In genomic region chr5:136403565-136403961, GRCm38 (mm10) we compare ENCODE assay signal across 8 mouse cellular contexts.
DNase-seq lines count a peak whose midpoint lies in the region; ATAC-seq and TF ChIP-seq lines count a peak whose summit lies in the region.

No protein-coding gene starts in this region.

- DNase-seq in cerebellum, adult 8-10 months, result peak; percentile 33
- DNase-seq in forelimb bud, embryonic 11.5 days (ENCODE audit: low read depth, low spot score), result peak; percentile 93
- peak; percentile 19 for DNase-seq in hindbrain, embryonic 10.5 days (ENCODE audit: low spot score)
- DNase-seq in limb, embryonic 11.5 days (ENCODE audit: low spot score), result peak; percentile 91
- DNase-seq in layer of hippocampus, adult 9-10 months (ENCODE audit: low spot score), result no peak

- H3K4me2 ChIP-seq in limb, embryonic 11.5 days (ENCODE audit: low read depth, severe bottlenecking), result peak overlapping the region; percentile 5; the same call in 1 of the 2 replicates
- peak overlapping the region; percentile 36 for H3K4me2 ChIP-seq in neural tube, embryonic 12.5 days (replicated peaks)

- TF ChIP-seq POLR2A in bone marrow, adult 2 months (IDR thresholded peaks at IDR 0.05; ENCODE audit: borderline replicate concordance, control insufficient read depth, low read depth, low read length), result no peak

- no peak overlapping the region for H3K4me3 ChIP-seq in bone marrow, adult 2 months (replicated peaks; ENCODE audit: control insufficient read depth, low read depth, low read length)
- no peak overlapping the region for H3K4me3 ChIP-seq in hindbrain, embryonic 10.5 days
- no peak overlapping the region for H3K4me3 ChIP-seq in limb, embryonic 11.5 days (ENCODE audit: low read depth, low read length)
- no peak overlapping the region for H3K4me3 ChIP-seq in neural tube, embryonic 12.5 days

- H3K27ac ChIP-seq in bone marrow, adult 2 months (ENCODE audit: control insufficient read depth, insufficient read depth, low read depth, low read length, poor library complexity), result peak overlapping the region; percentile 68
- no peak overlapping the region for H3K27ac ChIP-seq in hindbrain, embryonic 10.5 days
- H3K27ac ChIP-seq in limb, embryonic 11.5 days (replicated peaks; ENCODE audit: low read depth, low read length), result no peak overlapping the region; the same call in 1 of the 2 replicates
- H3K27ac ChIP-seq in neural tube, embryonic 12.5 days, result no peak overlapping the region

- peaks cover 1% of the 10 kb centered on the region for H3K4me1 ChIP-seq in bone marrow, adult 2 months (ENCODE audit: control insufficient read depth, insufficient read depth, low read length)
- H3K4me1 ChIP-seq in hindbrain, embryonic 10.5 days (replicated peaks), result no peaks in the 10 kb centered on the region
- H3K4me1 ChIP-seq in limb, embryonic 11.5 days (ENCODE audit: control insufficient read depth, insufficient read depth, low read length), result peaks cover 9% of the 10 kb centered on the region
- peaks cover 13% of the 10 kb centered on the region for H3K4me1 ChIP-seq in neural tube, embryonic 12.5 days

- WGBS in bone marrow, adult 2 months, result 8% methylated on average over 19 of the region's 19 CpGs
- WGBS in hindbrain, embryonic 10.5 days, result 80% methylated on average over 19 of the region's 19 CpGs
- WGBS in limb, embryonic 11.5 days, result 14% methylated on average over 19 of the region's 19 CpGs
- WGBS in neural tube, embryonic 12.5 days, result 47% methylated on average over 19 of the region's 19 CpGs

- H3K9ac ChIP-seq in limb, embryonic 11.5 days (ENCODE audit: low read length), result no peak overlapping the region
- no peak overlapping the region for H3K9ac ChIP-seq in neural tube, embryonic 12.5 days

- peaks cover 8% of the 10 kb centered on the region; the same call in 1 of the 2 replicates for H3K9me3 ChIP-seq in hindbrain, embryonic 10.5 days
- H3K9me3 ChIP-seq in limb, embryonic 11.5 days (ENCODE audit: control insufficient read depth, low read length), result no peaks in the 10 kb centered on the region
- no peaks in the 10 kb centered on the region for H3K9me3 ChIP-seq in neural tube, embryonic 12.5 days

- TF ChIP-seq CTCF in bone marrow, adult 2 months (IDR thresholded peaks at IDR 0.05; ENCODE audit: control insufficient read depth, insufficient read depth, low read length), result no peak

- no peaks in the 10 kb centered on the region for H3K27me3 ChIP-seq in hindbrain, embryonic 10.5 days (ENCODE audit: insufficient read depth, poor library complexity, severe bottlenecking)
- no peaks in the 10 kb centered on the region for H3K27me3 ChIP-seq in limb, embryonic 11.5 days (ENCODE audit: control insufficient read depth, insufficient read depth, low read length)
- no peaks in the 10 kb centered on the region for H3K27me3 ChIP-seq in neural tube, embryonic 12.5 days (replicated peaks)

- no peak for ATAC-seq in cerebellum, adult (ENCODE audit: insufficient number of reproducible peaks, low FRiP score, low TSS enrichment)
- peak; percentile 97 for ATAC-seq in limb, embryonic 11.5 days (ENCODE audit: insufficient number of reproducible peaks, low FRiP score, low TSS enrichment, low read depth)
- ATAC-seq in neural tube, embryonic 12.5 days (ENCODE audit: low FRiP score, low read depth), result peak; percentile 66; the same call in 1 of the 2 replicates

- peaks cover 50% of the 10 kb centered on the region for H3K36me3 ChIP-seq in hindbrain, embryonic 10.5 days
- peaks cover 5% of the 10 kb centered on the region; the same call in 1 of the 2 replicates for H3K36me3 ChIP-seq in limb, embryonic 11.5 days (ENCODE audit: control insufficient read depth, insufficient read depth, low read length)
- peaks cover 14% of the 10 kb centered on the region for H3K36me3 ChIP-seq in neural tube, embryonic 12.5 days
